Mouse (Mus musculus) kidney, adult 2 months (tissue): ENCODE data around the gene Pyroxd1. TPM values are rescaled to one million over a fixed set of nuclear protein-coding genes. Genes with fewer than 3 reads are reported as not detected.

Experiments used
- DNase-seq: peaks from one replicate; pipeline ENCODE4 v3.0.0; 2021
- H3K27ac ChIP-seq: fragments of 200-500 bp; 2 replicates; pipeline ENCODE4 v1.5.1; 2012; ENCODE audit warnings: low read depth, low read length, control low read depth, inconsistent platforms; ENCODE audit not compliant: insufficient read depth
- H3K27me3 ChIP-seq: fragments of 200-500 bp; replicated peaks from 2 replicates; pipeline ENCODE4 v1.6.1; 2012; ENCODE audit warnings: mild to moderate bottlenecking, moderate library complexity, low read length, inconsistent platforms; ENCODE audit not compliant: control insufficient read depth, insufficient read depth
- H3K36me3 ChIP-seq: fragments of 200-500 bp; 2 replicates; pipeline ENCODE4 v1.6.1; 2012; ENCODE audit warnings: mild to moderate bottlenecking, moderate library complexity, low read length, inconsistent platforms; ENCODE audit not compliant: control insufficient read depth, insufficient read depth
- H3K4me1 ChIP-seq: fragments of 200-500 bp; 2 replicates; pipeline ENCODE4 v1.6.1; 2011; ENCODE audit warnings: low read length; ENCODE audit not compliant: control insufficient read depth, insufficient read depth
- H3K4me3 ChIP-seq: fragments of 200-500 bp; 2 replicates; pipeline ENCODE4 v1.5.1; 2011; ENCODE audit warnings: mild to moderate bottlenecking, low read depth, low read length, control low read depth; ENCODE audit not compliant: insufficient read depth
- CTCF ChIP-seq: fragments of 200-500 bp; conservative IDR thresholded peaks from 2 replicates; pipeline ENCODE4 v1.5.1; 2011; ENCODE audit warnings: low read depth, mild to moderate bottlenecking, control low read depth, low read length, moderate library complexity, mixed read lengths; ENCODE audit not compliant: insufficient read depth, insufficient read length
- POLR2A ChIP-seq: fragments of 200-500 bp; IDR thresholded peaks from one replicate; pipeline ENCODE4 v1.6.1; 2011; ENCODE audit warnings: low read depth, low read length, control low read depth
- WGBS: fragments of 180-500 bp; shearing (Covaris S2); methylation state at CpG from one replicate; pipeline ENCODE4 v1.1.7; 2018; 5-methylcytosine and 5-hydroxymethylcytosine counted together
- polyA plus RNA-seq: library from polyadenylated mRNA; depleted of rRNA; stranded (reverse); fragments of >200 nt; gene quantifications from 2 replicates; pipeline ENCODE4 v1.2.3, GENCODE M21; 2012

Gene Pyroxd1
- polyA plus RNA-seq, 1 experiment: 5.6 TPM

DNA sequence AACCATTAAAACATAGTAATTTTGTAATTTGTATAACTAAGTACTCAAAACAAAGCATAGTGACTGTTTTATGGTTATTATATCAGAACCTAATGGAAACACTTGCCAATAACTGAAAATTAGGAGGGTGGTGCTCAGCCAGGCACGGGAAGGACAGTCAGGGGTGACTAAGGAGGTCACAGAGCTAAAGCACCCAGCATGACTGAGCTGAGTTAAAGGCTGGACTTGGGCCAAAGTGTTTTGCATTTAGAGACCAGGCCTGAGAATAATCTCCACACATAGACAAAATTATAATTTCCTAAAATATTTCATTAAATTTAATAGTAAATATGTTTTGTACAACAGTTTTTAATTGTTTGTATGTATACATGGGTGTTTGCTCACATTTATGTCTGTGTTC is 31.6 kb downstream of the Pyroxd1 start:
- H3K27ac ChIP-seq: no peak overlapping the region
- no peaks in the 10 kb centered on the region; the same call in 1 of the 2 replicates for H3K36me3 ChIP-seq
- H3K4me3 ChIP-seq: no peak overlapping the region
- H3K4me1 ChIP-seq: no peaks in the 10 kb centered on the region
- no peak for DNase-seq
- H3K27me3 ChIP-seq: no peaks in the 10 kb centered on the region
- TF ChIP-seq CTCF (no peak), POLR2A (no peak)
- WGBS: 23% methylated on average over 1 of the region's 1 CpGs

DNA sequence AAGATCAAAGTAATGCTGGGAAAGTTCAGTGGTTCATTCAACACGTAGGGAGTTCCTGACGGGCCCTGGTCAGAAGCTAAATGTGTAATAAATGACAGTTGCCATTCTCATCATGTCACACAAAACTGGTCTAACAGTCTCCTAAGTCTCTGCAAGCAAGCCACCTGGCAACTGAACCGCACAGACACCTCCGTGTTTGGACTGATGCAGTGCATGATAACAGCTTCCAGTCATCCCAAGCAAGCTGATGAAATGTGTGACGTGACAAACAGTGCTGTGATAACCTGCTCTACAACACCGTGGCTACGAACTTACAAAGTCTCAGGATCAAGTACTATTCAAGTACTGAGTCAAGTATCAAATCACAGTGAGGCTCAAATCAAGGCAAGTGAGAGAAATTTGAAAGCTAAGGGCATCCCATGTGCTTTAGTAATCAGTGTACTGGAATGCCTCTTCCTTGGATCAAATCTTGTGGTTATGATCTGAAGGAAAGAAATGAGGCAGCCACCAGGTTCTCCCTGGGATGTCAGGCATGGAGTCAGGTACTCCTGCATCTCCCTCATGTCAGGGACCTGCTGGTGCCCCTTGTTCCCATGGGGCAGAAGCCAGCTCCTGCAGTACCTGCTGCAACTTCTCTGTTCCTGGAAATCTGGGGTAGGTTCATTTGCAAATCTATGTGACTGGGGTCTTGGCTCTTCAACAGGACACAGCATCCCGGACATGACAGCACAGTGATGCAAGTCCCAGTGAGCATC is 33.3 kb downstream of the Pyroxd1 start:
- no peaks in the 10 kb centered on the region for H3K4me1 ChIP-seq

DNA sequence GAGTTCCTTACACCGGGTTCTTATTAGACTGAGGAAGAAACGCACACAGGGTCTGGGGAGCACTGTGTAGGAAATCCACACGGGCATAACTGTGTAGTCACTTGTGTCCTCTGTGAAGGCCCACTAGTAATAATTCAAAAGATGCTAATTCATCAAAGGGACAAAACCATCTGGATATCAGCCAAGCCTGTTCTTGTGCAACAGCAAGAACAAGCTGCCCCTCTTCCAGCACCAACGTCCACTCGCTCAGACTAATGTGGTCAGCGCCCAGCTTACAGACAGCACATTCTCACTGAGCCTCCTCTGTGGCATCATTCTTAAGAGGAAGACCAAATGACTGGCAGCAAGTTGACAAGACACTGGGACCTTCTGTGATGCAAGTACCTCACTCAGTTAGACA is 34.5 kb downstream of the Pyroxd1 start:
- no peak overlapping the region for H3K4me3 ChIP-seq

More for the DNA sequence above, 33.3 kb downstream of the Pyroxd1 start:
- WGBS: 90% methylated on average over 8 of the region's 8 CpGs
- H3K27me3 ChIP-seq: no peaks in the 10 kb centered on the region
- TF ChIP-seq POLR2A: no peak
- TF ChIP-seq CTCF: no peak
- H3K27ac ChIP-seq: no peak overlapping the region
- no peak for DNase-seq
- H3K4me3 ChIP-seq: no peak overlapping the region
- no peaks in the 10 kb centered on the region; the same call in 1 of the 2 replicates for H3K36me3 ChIP-seq

DNA sequence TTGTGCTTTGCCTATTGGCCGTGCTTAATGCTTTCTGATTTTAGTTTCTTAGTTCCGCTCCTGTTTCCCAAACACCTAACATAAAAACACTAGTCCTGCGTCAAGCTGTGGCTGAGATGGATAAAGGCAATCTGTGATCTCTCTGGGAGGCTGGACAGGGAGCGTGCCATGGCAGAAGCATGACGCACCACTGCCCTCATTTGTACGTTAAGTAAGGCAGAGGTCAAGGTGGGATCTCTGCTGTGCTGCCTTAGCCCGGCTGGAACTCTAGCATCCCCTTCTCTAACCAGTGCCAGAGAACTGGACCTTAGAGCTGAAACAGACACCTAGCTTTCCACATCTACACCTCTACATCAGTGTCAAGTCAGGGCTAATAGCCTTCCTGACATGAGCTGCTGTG is 36.2 kb downstream of the Pyroxd1 start:
- H3K4me1 ChIP-seq: no peaks in the 10 kb centered on the region
- no peak overlapping the region for H3K4me3 ChIP-seq
- no peaks in the 10 kb centered on the region for H3K36me3 ChIP-seq
- no peak for DNase-seq
- TF ChIP-seq CTCF (no peak), POLR2A (no peak)
- no peaks in the 10 kb centered on the region for H3K27me3 ChIP-seq
- H3K27ac ChIP-seq: no peak overlapping the region
- WGBS: 82% methylated on average over 7 of the region's 7 CpGs

More for the DNA sequence above, 34.5 kb downstream of the Pyroxd1 start:
- WGBS: 74% methylated on average over 6 of the region's 6 CpGs
- TF ChIP-seq POLR2A (no peak), CTCF (no peak)
- DNase-seq: no peak
- H3K4me1 ChIP-seq: no peaks in the 10 kb centered on the region
- no peaks in the 10 kb centered on the region for H3K36me3 ChIP-seq
- no peak overlapping the region for H3K27ac ChIP-seq
- no peaks in the 10 kb centered on the region for H3K27me3 ChIP-seq

DNA sequence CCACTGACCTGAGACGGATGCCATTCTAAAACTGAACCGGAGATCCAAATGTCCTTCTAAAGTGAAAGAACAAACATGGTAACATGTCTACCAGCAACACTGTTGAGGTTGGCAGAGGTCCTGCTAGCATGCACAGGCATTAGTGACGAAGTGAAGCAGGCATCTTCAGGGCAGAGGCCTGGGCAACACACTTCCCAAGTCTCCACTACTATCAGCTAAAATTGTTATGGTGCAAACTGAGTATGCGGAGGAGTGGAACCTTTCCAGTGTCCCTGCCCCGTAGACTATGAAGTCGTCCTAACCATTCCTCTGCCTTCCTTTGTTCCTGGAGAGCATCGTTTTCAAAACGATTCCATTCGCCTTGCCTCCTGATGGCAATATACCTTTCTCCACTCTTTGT is 39.1 kb downstream of the Pyroxd1 start:
- no peak for DNase-seq
- WGBS: 85% methylated on average over 9 of the region's 9 CpGs
- Histone ChIP-seq H3K27me3 (no peaks in the 10 kb centered on the region), H3K27ac (no peak overlapping the region), H3K36me3 (no peaks in the 10 kb centered on the region), H3K4me3 (no peak overlapping the region), H3K4me1 (0 out of 2 replicates have a peak, but pooled peaks cover 4% of the 10 kb centered on the region)
- TF ChIP-seq POLR2A: no peak

DNA sequence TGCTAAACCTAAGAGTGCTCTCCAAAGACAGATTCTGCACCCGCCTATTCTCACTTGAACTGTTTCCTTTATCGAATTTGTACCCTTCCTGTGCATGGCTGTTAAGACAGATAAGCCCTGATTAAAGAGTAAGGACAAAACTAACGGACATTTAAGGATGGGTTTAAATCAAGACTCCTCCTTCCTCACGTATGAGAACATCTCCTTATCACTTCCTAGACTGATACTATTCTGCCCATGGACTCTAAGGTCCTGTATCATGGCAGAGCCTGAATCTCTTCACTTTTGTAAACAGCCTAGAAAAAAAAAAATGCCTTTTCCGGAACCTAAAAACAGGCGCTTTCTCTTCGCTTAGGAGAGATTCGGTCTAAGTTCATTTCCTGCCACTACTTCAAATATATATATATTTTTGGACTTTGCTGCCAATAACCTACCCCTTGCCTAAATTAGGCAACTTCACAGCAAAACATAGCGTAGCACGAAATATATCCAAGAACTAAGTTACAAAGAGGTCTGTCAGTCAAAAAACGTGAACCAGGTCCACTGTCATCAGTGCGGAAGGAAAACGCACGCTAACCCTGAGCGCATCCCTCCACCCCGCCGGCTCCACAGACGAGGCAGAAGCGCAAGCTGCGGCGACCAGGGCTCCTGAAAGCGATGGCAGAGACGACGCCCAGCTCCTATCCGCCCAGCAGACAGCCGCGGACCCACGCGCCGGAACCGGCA is 41.0 kb downstream of the Pyroxd1 start:
- TF ChIP-seq CTCF (no peak), POLR2A (no peak)
- Histone ChIP-seq H3K4me3 (peak overlapping the region; percentile 98), H3K36me3 (no peaks in the 10 kb centered on the region), H3K27me3 (no peaks in the 10 kb centered on the region), H3K27ac (no peak overlapping the region), H3K4me1 (0 out of 2 replicates have a peak, but pooled peaks cover 4% of the 10 kb centered on the region)
- 4% methylated on average over 31 of the region's 31 CpGs for WGBS
- no peak for DNase-seq

DNA sequence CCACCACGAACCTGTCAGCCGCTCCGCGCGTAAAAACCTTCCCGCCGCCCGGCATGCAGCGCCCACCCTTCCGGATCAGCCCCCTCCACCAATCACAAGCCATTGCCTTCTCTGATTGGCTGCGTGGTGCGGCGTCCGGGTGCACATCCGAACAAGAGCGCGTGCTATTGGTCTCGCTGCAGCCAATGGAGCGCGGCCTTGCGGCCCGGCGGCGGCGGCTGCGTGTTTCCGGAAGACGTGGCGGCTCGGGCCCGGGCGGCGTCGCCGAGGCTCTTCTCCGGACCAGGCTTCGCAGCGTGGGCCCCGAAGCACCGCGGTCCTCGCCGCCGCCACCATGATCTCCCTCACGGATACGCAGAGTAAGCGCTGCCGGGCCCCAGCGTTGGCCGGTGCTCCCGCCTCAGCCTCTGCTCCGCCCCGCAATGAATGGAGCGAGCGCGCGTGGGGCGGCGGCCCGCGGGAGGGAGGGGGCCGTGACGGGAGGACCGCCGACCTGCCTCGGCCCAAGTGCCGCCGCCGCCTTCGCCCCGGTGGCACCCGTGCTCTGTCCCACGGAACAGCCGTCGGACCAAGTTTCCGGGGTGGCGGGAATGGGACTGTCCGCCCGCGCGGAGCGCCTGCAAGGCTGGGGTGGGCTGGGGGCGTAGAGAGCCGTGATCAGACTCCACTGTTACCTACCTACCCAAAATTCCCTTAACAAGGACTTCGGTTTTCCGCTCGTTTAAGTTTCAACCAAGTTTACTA is 41.7 kb downstream of the Pyroxd1 start, which contains the start of the genes Recql and Golt1b:
Gene Recql, minus strand, starts transcription at position 77 of the 744 bp plus-strand sequence.
Gene Golt1b, plus strand, starts transcription at position 211 of the 744 bp plus-strand sequence.
- 0 out of 2 replicates have a peak, but pooled peaks cover 4% of the 10 kb centered on the region for H3K4me1 ChIP-seq
- WGBS: under 1% methylated on average over 86 of the region's 87 CpGs
- H3K27ac ChIP-seq: no peak within 1 kb of the TSS
- no peaks in the 10 kb centered on the region for H3K36me3 ChIP-seq
- no peaks in the 10 kb centered on the region for H3K27me3 ChIP-seq
- H3K4me3 ChIP-seq: peak within 1 kb of the TSS; percentile 98
- TF ChIP-seq POLR2A: no peak
- no peak for TF ChIP-seq CTCF
- DNase-seq: peak; percentile 99
